Mouse (Mus musculus) heart, adult 18-20 months (tissue): ENCODE measurements around the gene Gorab. TPM values are rescaled to one million over a fixed set of nuclear protein-coding genes. Genes with fewer than 3 reads are reported as not detected.

Experiments
- DNase-seq, 2 experiments: peaks; one replicate each; pipeline ENCODE4 v3.0.0; 2021 to 2022; ENCODE audit warnings: mixed read lengths in 1 of 2
- total RNA-seq, 2 experiments: library from RNA; stranded (reverse); gene quantifications; 2 replicates each; pipeline ENCODE4 v1.2.3; 2021

Gorab gene
- total RNA-seq, 2 experiments from 2014 or later: 1.9 to 3.1 TPM

DNA sequence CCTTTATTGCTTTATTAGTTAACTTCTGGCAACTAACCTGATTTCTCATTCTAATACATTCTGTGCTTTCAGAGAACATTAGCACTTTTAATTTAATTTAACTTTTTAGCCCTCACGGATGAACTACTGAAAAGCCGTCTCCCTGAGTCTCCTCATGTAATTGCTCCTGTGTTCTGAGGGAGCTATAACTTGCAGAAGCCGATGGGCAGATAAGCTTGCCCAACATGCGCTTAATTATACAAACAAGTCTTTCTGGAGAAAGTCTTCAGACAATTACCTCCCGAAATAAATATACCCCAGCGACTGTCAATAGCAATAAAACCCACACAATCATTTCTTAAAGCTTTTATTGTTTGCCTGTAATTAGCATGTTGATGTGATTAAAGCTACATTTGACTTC is 45.7 kb downstream of the Gorab start:
- no peak for DNase-seq

DNA sequence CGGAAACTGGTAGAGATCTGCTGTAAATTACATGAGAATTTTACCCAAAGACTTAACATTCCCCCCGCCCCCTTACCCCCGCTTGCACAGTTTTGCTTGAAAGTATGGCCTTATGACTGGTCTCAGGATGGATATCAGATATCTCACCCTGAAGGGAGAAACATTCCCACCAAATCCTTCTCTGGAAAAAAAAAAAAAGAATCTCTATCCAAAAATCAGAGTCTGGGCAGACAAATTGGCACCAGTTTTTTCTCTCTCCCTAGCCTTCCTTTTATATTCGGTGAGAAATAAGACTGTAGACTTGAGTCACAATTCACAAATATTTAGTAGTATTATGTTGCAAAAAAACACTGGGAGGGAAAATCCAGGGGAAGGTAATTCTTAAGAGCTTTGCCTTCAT is 47.3 kb downstream of the Gorab start:
- no peak for DNase-seq

DNA sequence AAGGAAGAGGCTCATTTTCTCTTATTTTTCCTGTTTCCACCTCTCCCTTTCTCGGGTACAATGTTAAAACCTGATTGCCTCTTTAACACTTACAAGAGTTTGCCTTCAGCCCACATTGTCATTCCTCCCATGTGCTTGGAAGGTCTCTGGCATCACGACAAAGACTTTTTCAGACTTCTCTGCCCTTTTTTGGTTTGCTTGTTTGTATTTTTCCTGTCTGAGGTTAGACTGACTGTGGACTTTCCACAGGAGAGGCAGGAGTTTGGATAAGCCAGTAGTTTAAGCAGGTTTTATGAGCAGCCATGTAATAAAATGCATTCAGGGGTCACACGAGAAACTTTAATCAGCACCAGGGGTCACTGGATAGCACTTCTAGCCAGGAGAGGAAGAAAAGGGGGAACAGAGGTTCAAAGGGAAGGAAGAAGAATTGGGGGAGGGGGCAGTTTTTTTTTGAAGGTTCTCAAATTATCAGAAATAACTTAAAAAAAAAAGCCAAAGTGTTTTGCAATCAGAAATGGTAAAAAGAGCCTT is 47.8 kb downstream of the Gorab start:
- no peak for DNase-seq

DNA sequence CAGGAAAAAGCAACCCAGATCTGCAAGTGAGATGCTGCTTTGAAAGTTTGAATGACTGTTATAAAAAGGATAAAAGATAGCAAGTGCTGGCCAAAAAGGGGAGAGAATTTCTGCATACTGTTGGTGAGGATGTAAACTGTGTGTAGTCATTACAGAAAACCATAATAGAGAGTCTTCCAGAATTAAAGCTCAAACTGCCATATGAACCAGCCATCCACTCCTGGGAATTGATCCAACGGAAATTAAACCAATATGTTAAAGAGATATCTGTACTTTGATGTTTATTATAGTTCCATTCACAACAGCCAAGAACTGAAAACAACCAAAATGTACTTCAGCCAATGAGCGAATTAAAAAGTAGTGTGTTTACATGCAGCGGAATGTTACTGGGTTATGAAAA is 52.5 kb downstream of the Gorab start:
- no peak for DNase-seq

DNA sequence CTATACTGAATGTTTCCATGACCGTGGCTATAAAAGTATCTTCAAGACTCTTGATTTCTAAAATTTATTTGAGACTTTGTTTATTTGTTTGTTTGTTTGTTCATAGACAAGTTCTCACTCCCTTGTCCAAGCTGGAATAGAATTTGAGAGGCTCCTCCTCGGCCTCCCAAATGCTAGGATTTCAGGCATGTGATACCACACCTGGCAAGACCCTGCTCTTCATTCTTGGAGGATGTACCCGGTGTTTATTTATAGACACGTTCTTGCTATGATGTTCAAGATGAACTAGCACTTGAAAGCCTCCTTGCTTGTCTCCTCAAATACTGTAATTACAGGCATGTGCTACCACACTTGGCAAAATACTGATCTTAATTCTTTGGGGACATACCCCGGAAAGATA is 57.9 kb downstream of the Gorab start:
- no peak for DNase-seq

DNA sequence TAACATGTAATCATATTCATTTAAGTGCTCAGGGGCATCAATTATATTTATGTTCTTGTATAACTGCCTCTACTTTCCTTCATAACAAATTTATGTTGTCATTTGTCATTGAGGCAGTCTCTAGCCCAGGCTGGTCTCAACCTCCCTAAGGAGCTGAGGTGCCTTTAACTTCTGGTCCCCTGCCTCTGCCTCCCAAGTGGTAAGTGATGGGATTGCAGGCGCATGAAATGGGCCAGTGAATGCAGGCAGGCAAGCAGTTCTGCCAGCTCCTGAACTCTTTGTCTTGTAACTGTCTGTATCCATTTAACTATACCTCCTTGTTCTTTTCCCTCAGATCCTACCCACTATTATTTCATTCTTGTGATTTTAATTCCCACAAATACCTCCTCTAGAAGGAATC is 58.5 kb downstream of the Gorab start:
- no peak for DNase-seq

DNA sequence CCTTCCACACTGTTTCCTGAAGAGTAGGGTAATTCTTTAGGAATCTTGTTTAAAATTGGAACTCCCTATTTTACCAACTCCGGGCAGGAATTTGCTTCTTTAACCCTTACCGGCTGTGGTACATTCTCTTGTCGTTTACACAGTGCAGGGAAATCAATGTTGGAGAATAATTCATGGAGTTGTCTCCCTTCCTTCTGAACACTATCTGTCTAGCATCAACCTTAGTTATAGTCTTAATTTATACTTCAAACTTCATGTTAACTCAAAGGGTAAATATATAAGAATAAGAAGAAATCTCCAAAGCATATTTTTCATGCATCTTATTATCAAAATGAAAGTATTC is 64.3 kb downstream of the Gorab start:
- DNase-seq: no peak

DNA sequence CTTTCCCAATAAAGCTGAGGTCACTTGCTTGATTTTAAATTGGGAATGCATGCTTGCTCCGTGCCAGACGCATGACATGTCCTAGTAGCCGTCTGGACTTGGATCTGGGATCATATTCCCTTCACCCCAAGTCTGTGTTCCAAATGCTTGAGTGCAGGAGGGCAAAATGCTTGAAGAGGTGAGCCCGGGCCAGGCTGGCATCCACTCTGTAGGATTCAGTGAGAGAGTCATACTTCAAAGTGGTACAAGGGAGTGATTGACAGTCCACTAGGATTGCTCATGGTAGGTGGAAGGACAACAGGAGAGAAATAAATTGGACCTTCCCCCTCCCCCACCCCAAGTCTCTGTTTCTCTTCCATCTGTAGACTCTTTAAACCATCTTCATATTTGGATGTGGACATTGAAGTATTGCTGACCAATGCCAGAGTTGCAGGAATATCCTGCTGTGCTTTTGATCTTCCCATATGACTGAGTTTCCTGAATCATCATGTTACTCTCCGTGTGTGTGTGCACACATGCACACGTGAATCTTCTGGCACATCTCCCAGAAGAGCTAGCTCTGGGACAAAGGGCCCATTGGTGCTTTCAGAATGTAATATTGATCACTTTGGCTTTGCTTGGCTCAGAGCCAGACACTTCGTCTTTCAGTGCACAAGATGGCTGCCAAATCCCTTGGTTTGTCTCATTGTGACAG is 64.8 kb downstream of the Gorab start:
- peak; percentile 44 to 72 for DNase-seq

DNA sequence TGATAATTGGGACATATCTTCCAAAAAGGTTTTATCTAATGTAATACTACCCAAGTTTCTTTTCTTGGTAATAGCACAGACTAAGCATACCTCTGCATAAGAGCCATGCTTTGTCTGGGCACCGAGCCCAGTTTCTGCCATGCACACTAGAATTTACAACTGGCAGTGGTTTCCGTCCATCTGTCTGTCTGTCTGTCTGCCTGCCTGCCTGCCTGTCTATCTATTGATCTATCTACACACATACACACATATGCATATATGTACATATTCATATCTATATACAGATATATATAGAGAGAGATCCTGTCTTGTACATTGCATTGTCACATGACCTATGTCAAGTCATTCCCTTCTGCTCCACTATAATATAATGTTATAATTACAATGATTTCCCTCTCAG is 65.6 kb downstream of the Gorab start:
- DNase-seq: peak; percentile 44 to 46

Other genes with a start within 250 kb of the Gorab start
- 10 to 100 TPM; 26.3 to 30.7 TPM for gene Prrx1, start 90.0 kb downstream of the Gorab start, total RNA-seq